Mouse (Mus musculus) skeletal muscle tissue, adult 2 months (tissue): ENCODE data around the gene Tmem101.
A peak's percentile ranks its signal among the peaks of the same experiment; 100 is the strongest.
"Not testable (repeated sequence)": the region's sequence is repeated elsewhere in the genome, so short reads cannot be mapped to it uniquely, and the experiment has no call there.

Source experiments
- DNase-seq: peaks from one replicate; pipeline ENCODE4 v3.0.0-alpha.2; 2012; ENCODE audit warnings: low read depth, low spot score

The Tmem101 gene

GRCm38 (mm10) chr11:102156039-102156785 is at the start of gene Tmem101:
Gene Tmem101 (minus strand): TSS chr11:102156404.
- peak; percentile 81 for DNase-seq

GRCm38 (mm10) chr11:102201408-102201821 is 45.2 kb upstream of the Tmem101 start:
- DNase-seq: no peak

GRCm38 (mm10) chr11:102199856-102200255 is 43.7 kb upstream of the Tmem101 start:
- DNase-seq: no peak

GRCm38 (mm10) chr11:102198245-102198644 is 42.0 kb upstream of the Tmem101 start:
- DNase-seq: no peak

- no peak for DNase-seq
Measured at GRCm38 (mm10) chr11:102196018-102196797, 40.0 kb upstream of the Tmem101 start.

GRCm38 (mm10) chr11:102193657-102194440 is 37.6 kb upstream of the Tmem101 start:
- DNase-seq: no peak

GRCm38 (mm10) chr11:102190848-102191247 is 34.6 kb upstream of the Tmem101 start:
- no peak for DNase-seq

- DNase-seq: peak; percentile 94
Measured at GRCm38 (mm10) chr11:102189461-102190436, 33.5 kb upstream of the Tmem101 start, which contains the start of gene G6pc3. Gene G6pc3 (plus strand): TSS chr11:102189620.

- DNase-seq: no peak
Measured at GRCm38 (mm10) chr11:102188980-102189379, 32.8 kb upstream of the Tmem101 start.

- no peak for DNase-seq
Measured at GRCm38 (mm10) chr11:102186235-102186634, 30.0 kb upstream of the Tmem101 start.

GRCm38 (mm10) chr11:102185677-102186076 is 29.5 kb upstream of the Tmem101 start:
- DNase-seq: no peak

GRCm38 (mm10) chr11:102184646-102185495 is 28.7 kb upstream of the Tmem101 start, which contains the start of gene Lsm12:
Gene Lsm12 (minus strand): TSS chr11:102185296.
- peak; percentile 86 for DNase-seq

- DNase-seq: no peak
Measured at GRCm38 (mm10) chr11:102184253-102184645, 28.0 kb upstream of the Tmem101 start.

- DNase-seq: no peak
Measured at GRCm38 (mm10) chr11:102179836-102180235, 23.6 kb upstream of the Tmem101 start.

- no peak for DNase-seq
Measured at GRCm38 (mm10) chr11:102168689-102169088, 12.5 kb upstream of the Tmem101 start.

GRCm38 (mm10) chr11:102167539-102167938 is 11.3 kb upstream of the Tmem101 start:
- DNase-seq: no peak

GRCm38 (mm10) chr11:102165971-102166722 is 9.9 kb upstream of the Tmem101 start:
- peak; percentile 59 for DNase-seq

GRCm38 (mm10) chr11:102159781-102160180 is 3.6 kb upstream of the Tmem101 start:
- DNase-seq: peak; percentile 35

GRCm38 (mm10) chr11:102158024-102158423 is 1.8 kb upstream of the Tmem101 start:
- not testable (repeated sequence) for DNase-seq
